Mouse (Mus musculus) kidney, adult 11 months (tissue): ENCODE results near the gene Vmn2r31.
A peak's percentile ranks its signal among the peaks of the same experiment; 100 is the strongest.
"Not testable (repeated sequence)": the region's sequence is repeated elsewhere in the genome, so short reads cannot be mapped to it uniquely, and the experiment has no call there.

Experiments used
- DNase-seq: peaks from one replicate; pipeline ENCODE4 v3.0.0; 2022

The Vmn2r31 gene

DNA sequence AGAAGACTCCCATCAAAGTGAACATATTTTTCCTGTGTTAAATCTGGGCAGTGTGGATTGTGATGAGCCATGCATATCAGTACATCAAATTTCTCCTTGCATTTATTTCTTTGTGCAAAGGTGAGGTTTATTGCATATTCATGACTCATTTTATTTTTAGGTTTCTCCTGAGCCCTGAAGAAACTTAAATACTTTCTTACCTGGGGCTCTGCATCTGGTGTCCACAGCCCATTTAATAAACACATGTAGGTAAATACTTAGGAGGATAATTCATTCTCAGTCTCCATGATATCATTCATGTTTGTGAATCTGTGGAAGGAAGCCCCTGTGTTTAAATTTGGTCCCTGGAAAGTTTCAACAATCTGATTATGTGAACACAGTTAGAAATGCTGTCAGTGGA lies at the start of gene Vmn2r31:
Gene Vmn2r31 (minus strand): TSS at position 101 of the 400 bp plus-strand sequence.
- DNase-seq = not testable (repeated sequence)

GRCm38 (mm10) chr7:7374431-7374830 lies 25.1 kb downstream of the Vmn2r31 start, which contains the start of gene Gm45783:
Gene Gm45783, minus strand, starts transcription at chr7:7374573.
- DNase-seq = peak; percentile 6

DNA sequence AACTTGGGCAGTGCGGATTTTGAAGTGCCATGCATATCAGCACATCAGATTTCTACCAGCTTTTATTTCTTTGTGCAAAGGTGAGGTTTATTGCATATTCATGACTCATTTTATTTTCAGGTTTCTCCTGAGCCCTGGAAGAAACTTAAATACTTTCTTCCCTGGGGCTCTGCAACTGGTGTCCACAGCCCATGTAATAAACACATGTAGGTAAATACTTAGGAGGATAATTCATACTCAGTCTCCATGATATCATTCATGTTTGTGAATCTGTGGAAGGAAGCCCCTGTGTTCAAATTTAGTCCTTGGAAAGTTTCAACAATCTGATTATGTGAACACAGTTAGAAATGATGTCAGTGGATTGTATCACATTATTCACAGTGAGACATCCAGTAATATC lies 62.0 kb downstream of the Vmn2r31 start, which contains the start of gene Vmn2r30:
Gene Vmn2r30 (minus strand): TSS at position 101 of the 400 bp plus-strand sequence.
- DNase-seq = not testable (repeated sequence)
